Mouse (Mus musculus): ENCODE results near the gene Krtap19-4. TPM values are rescaled to one million over a fixed set of nuclear protein-coding genes. Genes with fewer than 3 reads are reported as not detected.

Krtap19-4 gene
- polyA plus RNA-seq, 1 experiment from 2014 or later = not detected

Other genes with a start within 250 kb of the Krtap19-4 start
- gene Krtap26-1, start 237.3 kb downstream of the Krtap19-4 start, polyA plus RNA-seq (2015; fragmentation: Nextera tagmentation; extraction: Ambion mirVana) = 2.8 and 4.4 TPM in 2 replicates
- 0.28 TPM in 1 of 2 replicates, not detected in the other for gene Krtap27-1, start 213.4 kb downstream of the Krtap19-4 start, polyA plus RNA-seq (2015; fragmentation: Nextera tagmentation; extraction: Ambion mirVana)
- not detected in 2 replicates for gene 2310061N02Rik, start 177.1 kb downstream of the Krtap19-4 start, polyA plus RNA-seq (2015; fragmentation: Nextera tagmentation; extraction: Ambion mirVana)
- gene Krtap13-1, start 156.2 kb downstream of the Krtap19-4 start, polyA plus RNA-seq (2015; fragmentation: Nextera tagmentation; extraction: Ambion mirVana) = 1.1 and 1.6 TPM in 2 replicates
- 38.5 and 75.7 TPM in 2 replicates for gene Krtap13, start 133.5 kb downstream of the Krtap19-4 start, polyA plus RNA-seq (2015; fragmentation: Nextera tagmentation; extraction: Ambion mirVana)
- 66.3 and 107 TPM in 2 replicates for gene 2310034C09Rik, start 126.2 kb downstream of the Krtap19-4 start, polyA plus RNA-seq (2015; fragmentation: Nextera tagmentation; extraction: Ambion mirVana)
- 0.24 and 0.71 TPM in 2 replicates for gene 2310057N15Rik, start 110.9 kb downstream of the Krtap19-4 start, polyA plus RNA-seq (2015; fragmentation: Nextera tagmentation; extraction: Ambion mirVana)
- 4.4 and 6.1 TPM in 2 replicates for gene Gm5965, start 107.2 kb downstream of the Krtap19-4 start, polyA plus RNA-seq (2015; fragmentation: Nextera tagmentation; extraction: Ambion mirVana)
- gene Gm20741, start 72.9 kb downstream of the Krtap19-4 start, polyA plus RNA-seq (2015; fragmentation: Nextera tagmentation; extraction: Ambion mirVana) = 37.2 and 90.3 TPM in 2 replicates
- gene Krtap15, start 64.9 kb downstream of the Krtap19-4 start, polyA plus RNA-seq (2015; fragmentation: Nextera tagmentation; extraction: Ambion mirVana) = 0.26 TPM in 1 of 2 replicates, not detected in the other
- 0.41 TPM in 1 of 2 replicates, not detected in the other for gene Krtap14, start 58.9 kb downstream of the Krtap19-4 start, polyA plus RNA-seq (2015; fragmentation: Nextera tagmentation; extraction: Ambion mirVana)
- gene Krtap19-1, start 15.7 kb downstream of the Krtap19-4 start, polyA plus RNA-seq (2015; fragmentation: Nextera tagmentation; extraction: Ambion mirVana) = not detected in 2 replicates
- gene Krtap19-2, start 10.8 kb downstream of the Krtap19-4 start, polyA plus RNA-seq (2015; fragmentation: Nextera tagmentation; extraction: Ambion mirVana) = not detected in 2 replicates
- not detected in 2 replicates for gene Krtap19-3, start 7.1 kb downstream of the Krtap19-4 start, polyA plus RNA-seq (2015; fragmentation: Nextera tagmentation; extraction: Ambion mirVana)
- gene Krtap19-5, start 11.4 kb upstream of the Krtap19-4 start, polyA plus RNA-seq (2015; fragmentation: Nextera tagmentation; extraction: Ambion mirVana) = not detected in 2 replicates
- gene Krtap19-9b, start 47.2 kb upstream of the Krtap19-4 start, polyA plus RNA-seq (2015; fragmentation: Nextera tagmentation; extraction: Ambion mirVana) = 0.70 TPM in 1 of 2 replicates, not detected in the other
- gene Krtap16-3, start 77.8 kb upstream of the Krtap19-4 start, polyA plus RNA-seq (2015; fragmentation: Nextera tagmentation; extraction: Ambion mirVana) = 0.29 and 0.30 TPM in 2 replicates
- gene Krtap22-2, start 125.7 kb upstream of the Krtap19-4 start, polyA plus RNA-seq (2015; fragmentation: Nextera tagmentation; extraction: Ambion mirVana) = 12.1 and 30.8 TPM in 2 replicates
- 12.6 and 33.0 TPM in 2 replicates for gene Gm10229, start 130.2 kb upstream of the Krtap19-4 start, polyA plus RNA-seq (2015; fragmentation: Nextera tagmentation; extraction: Ambion mirVana)
- gene Krtap6-1, start 146.6 kb upstream of the Krtap19-4 start, polyA plus RNA-seq (2015; fragmentation: Nextera tagmentation; extraction: Ambion mirVana) = 1.7 and 5.2 TPM in 2 replicates
- gene Gm10228, start 156.4 kb upstream of the Krtap19-4 start, polyA plus RNA-seq (2015; fragmentation: Nextera tagmentation; extraction: Ambion mirVana) = 3.1 and 7.4 TPM in 2 replicates
- gene Krtap6-5, start 162.8 kb upstream of the Krtap19-4 start, polyA plus RNA-seq (2015; fragmentation: Nextera tagmentation; extraction: Ambion mirVana) = 2.6 and 6.2 TPM in 2 replicates
- 0.51 and 3.3 TPM in 2 replicates for gene 1110025L11Rik, start 178.9 kb upstream of the Krtap19-4 start, polyA plus RNA-seq (2015; fragmentation: Nextera tagmentation; extraction: Ambion mirVana)
- gene Krtap6-3, start 198.9 kb upstream of the Krtap19-4 start, polyA plus RNA-seq (2015; fragmentation: Nextera tagmentation; extraction: Ambion mirVana) = 1.3 and 3.1 TPM in 2 replicates